Mouse (Mus musculus) forebrain, embryonic 11.5 days (tissue): ENCODE data around the gene Tmem262. TPM values are rescaled to one million over a fixed set of nuclear protein-coding genes. Genes with fewer than 3 reads are reported as not detected.

Experiments used
- ATAC-seq: fragments of 200-750 bp; cut with Nextera tagmentation; replicated peaks from 2 replicates; pipeline ENCODE4 v1.8.0; 2017; ENCODE audit warnings: moderate TSS enrichment; ENCODE audit not compliant: low FRiP score
- DNase-seq: peaks from one replicate; pipeline ENCODE4 v3.0.0-alpha.2; 2017; ENCODE audit warnings: low spot score
- H3K27ac ChIP-seq: fragments of 300-500 bp; sonication (generic); 2 replicates; pipeline ENCODE4 v1.5.1; 2014; ENCODE audit warnings: low read depth, low read length
- H3K27me3 ChIP-seq: fragments of 300-500 bp; sonication (generic); 2 replicates; pipeline ENCODE4 v1.6.1; 2014; ENCODE audit warnings: mild to moderate bottlenecking, low read length, mixed read lengths; ENCODE audit not compliant: control insufficient read depth, insufficient read depth
- H3K36me3 ChIP-seq: fragments of 300-500 bp; sonication (generic); 2 replicates; pipeline ENCODE4 v1.6.1; 2014; ENCODE audit warnings: mild to moderate bottlenecking, low read length, moderate library complexity, mixed read lengths; ENCODE audit not compliant: control insufficient read depth, insufficient read depth
- H3K4me1 ChIP-seq: fragments of 300-500 bp; sonication (generic); replicated peaks from 2 replicates; pipeline ENCODE4 v1.6.1; 2014; ENCODE audit warnings: low read length, mixed read lengths; ENCODE audit not compliant: control insufficient read depth, insufficient read depth
- H3K4me2 ChIP-seq: fragments of 300-500 bp; sonication (generic); 2 replicates; pipeline ENCODE4 v1.6.1; 2014; ENCODE audit warnings: low read depth, mild to moderate bottlenecking, low read length, moderate library complexity, mixed read lengths; ENCODE audit not compliant: severe bottlenecking
- H3K4me3 ChIP-seq: fragments of 300-500 bp; sonication (generic); 2 replicates; pipeline ENCODE4 v1.5.1; 2014; ENCODE audit warnings: low read depth, low read length
- H3K9ac ChIP-seq: fragments of 300-500 bp; sonication (generic); 2 replicates; pipeline ENCODE4 v1.6.1; 2014; ENCODE audit warnings: low read length
- H3K9me3 ChIP-seq: fragments of 300-500 bp; sonication (generic); 2 replicates; pipeline ENCODE4 v1.6.1; 2016; ENCODE audit warnings: low read length, mixed read lengths; ENCODE audit not compliant: control insufficient read depth
- WGBS: fragments of 180-500 bp; shearing (Covaris S2); extraction: QIAGEN DNeasy Blood & Tissue Kit; methylation state at CpG from one replicate; pipeline ENCODE4 v1.1.7; 2014; 5-methylcytosine and 5-hydroxymethylcytosine counted together
- polyA plus RNA-seq: library from polyadenylated mRNA; unstranded; fragments of >200 nt; fragmentation: Nextera tagmentation; extraction: Ambion mirVana; gene quantifications from 2 replicates; pipeline ENCODE4 v1.2.1, GENCODE M21; 2014

The Tmem262 gene
- polyA plus RNA-seq, 1 experiment from 2014 or later = not detected

- Histone ChIP-seq H3K4me2 (peak overlapping the region; percentile 81), H3K27ac (no peak overlapping the region), H3K4me3 (peak overlapping the region; percentile 82), H3K9me3 (no peaks in the 10 kb centered on the region), H3K27me3 (no peaks in the 10 kb centered on the region), H3K9ac (peak overlapping the region; percentile 90), H3K36me3 (peaks cover 20% of the 10 kb centered on the region; the same call in 1 of the 2 replicates), H3K4me1 (peaks cover 14% of the 10 kb centered on the region)
- DNase-seq = no peak
- 57% methylated on average over 4 of the region's 4 CpGs for WGBS
- no peak for ATAC-seq
These were observed 23.1 kb upstream of the Tmem262 start for GRCm38 (mm10) chr19:6056696-6057095.

- Histone ChIP-seq H3K4me2 (peak within 1 kb of the TSS; percentile 81), H3K4me3 (peak within 1 kb of the TSS; percentile 82), H3K4me1 (peaks cover 21% of the 10 kb centered on the region), H3K27ac (peak within 1 kb of the TSS; percentile 48), H3K9ac (peak within 1 kb of the TSS; percentile 90), H3K9me3 (no peaks in the 10 kb centered on the region), H3K36me3 (peaks cover 19% of the 10 kb centered on the region; the same call in 1 of the 2 replicates), H3K27me3 (no peaks in the 10 kb centered on the region)
- ATAC-seq (peak; percentile 90), DNase-seq (peak; percentile 100)
- under 1% methylated on average over 63 of the region's 63 CpGs for whole genome bisulfite sequencing
These were observed 22.3 kb upstream of the Tmem262 start, which contains the start of the genes Mrpl49 and Fau for GRCm38 (mm10) chr19:6057313-6058096. Gene Mrpl49 (minus strand): TSS chr19:6057785. Gene Fau (plus strand): TSS chr19:6057844.

DNA sequence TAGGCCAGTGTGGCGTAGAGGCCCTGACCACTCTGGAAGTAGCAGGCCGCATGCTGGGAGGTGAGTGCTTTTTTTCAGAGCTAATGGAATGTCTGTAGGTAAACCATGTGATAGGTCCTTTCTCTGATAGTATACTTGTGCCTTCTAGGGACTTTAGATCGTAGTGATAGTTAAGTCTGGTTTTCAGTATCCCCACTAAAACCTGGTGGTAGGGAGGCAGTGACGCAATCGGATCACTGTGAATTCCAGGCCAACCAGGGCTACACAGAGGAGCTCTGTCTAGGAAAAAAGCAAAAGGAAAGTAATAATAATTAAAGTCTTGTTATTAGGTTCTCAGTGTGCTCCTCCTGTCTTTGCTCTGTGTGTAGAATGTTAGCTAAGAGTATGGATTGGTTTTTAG, 21.3 kb upstream of the Tmem262 start:
- Histone ChIP-seq H3K36me3 (peaks cover 11% of the 10 kb centered on the region; the same call in 1 of the 2 replicates), H3K4me2 (peak overlapping the region; percentile 81), H3K4me3 (peak overlapping the region; percentile 82), H3K4me1 (peaks cover 24% of the 10 kb centered on the region), H3K9ac (peak overlapping the region; percentile 90), H3K27me3 (no peaks in the 10 kb centered on the region), H3K9me3 (no peaks in the 10 kb centered on the region), H3K27ac (no peak overlapping the region)
- DNase-seq = no peak
- ATAC-seq = no peak
- 44% methylated on average over 5 of the region's 5 CpGs for WGBS

GRCm38 (mm10) chr19:6058966-6059365, 20.9 kb upstream of the Tmem262 start:
- Histone ChIP-seq H3K27ac (no peak overlapping the region), H3K4me2 (peak overlapping the region; percentile 81; the same call in 1 of the 2 replicates), H3K9ac (peak overlapping the region; percentile 90), H3K9me3 (no peaks in the 10 kb centered on the region), H3K4me3 (peak overlapping the region; percentile 82), H3K36me3 (peaks cover 9% of the 10 kb centered on the region; the same call in 1 of the 2 replicates), H3K4me1 (peaks cover 24% of the 10 kb centered on the region), H3K27me3 (no peaks in the 10 kb centered on the region)
- DNase-seq (peak; percentile 47), ATAC-seq (no peak)
- WGBS = 82% methylated on average over 5 of the region's 5 CpGs

DNA sequence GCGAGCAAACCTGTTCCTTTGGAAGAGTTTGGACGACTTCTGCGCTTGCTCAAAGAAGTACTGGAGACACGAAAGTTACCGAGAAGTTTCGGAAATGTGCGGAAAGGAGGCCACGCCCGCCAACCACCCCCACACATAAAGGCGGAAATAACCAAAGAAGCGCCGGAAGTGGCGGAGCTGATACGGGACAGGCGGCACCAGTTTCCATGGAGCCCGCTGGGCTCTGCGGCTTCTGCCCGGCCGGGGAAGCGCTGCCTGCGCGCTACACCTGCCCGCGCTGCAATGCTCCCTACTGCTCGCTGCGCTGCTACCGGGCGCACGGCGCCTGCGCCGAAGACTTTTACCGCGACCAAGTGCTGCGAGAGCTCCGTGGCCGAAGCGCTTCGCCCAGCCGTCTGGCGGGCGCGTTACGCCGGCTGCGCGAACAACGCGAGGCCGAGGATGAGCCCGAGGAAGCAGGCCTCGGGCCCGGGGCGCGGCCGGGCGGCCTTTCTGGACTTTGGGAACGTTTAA, 18.8 kb upstream of the Tmem262 start, which contains the start of gene Znhit2:
Gene Znhit2, plus strand, starts transcription at position 172 of the 513 bp plus-strand sequence.
- Histone ChIP-seq H3K27me3 (no peaks in the 10 kb centered on the region), H3K36me3 (peaks cover 3% of the 10 kb centered on the region; the same call in 1 of the 2 replicates), H3K4me1 (peaks cover 24% of the 10 kb centered on the region), H3K9me3 (no peaks in the 10 kb centered on the region), H3K9ac (peak within 1 kb of the TSS; percentile 95), H3K27ac (peak within 1 kb of the TSS; percentile 93), H3K4me3 (peak within 1 kb of the TSS; percentile 88), H3K4me2 (peak within 1 kb of the TSS; percentile 100)
- peak; percentile 68 for ATAC-seq
- under 1% methylated on average over 58 of the region's 58 CpGs for WGBS
- peak; percentile 92 for DNase-seq

DNA sequence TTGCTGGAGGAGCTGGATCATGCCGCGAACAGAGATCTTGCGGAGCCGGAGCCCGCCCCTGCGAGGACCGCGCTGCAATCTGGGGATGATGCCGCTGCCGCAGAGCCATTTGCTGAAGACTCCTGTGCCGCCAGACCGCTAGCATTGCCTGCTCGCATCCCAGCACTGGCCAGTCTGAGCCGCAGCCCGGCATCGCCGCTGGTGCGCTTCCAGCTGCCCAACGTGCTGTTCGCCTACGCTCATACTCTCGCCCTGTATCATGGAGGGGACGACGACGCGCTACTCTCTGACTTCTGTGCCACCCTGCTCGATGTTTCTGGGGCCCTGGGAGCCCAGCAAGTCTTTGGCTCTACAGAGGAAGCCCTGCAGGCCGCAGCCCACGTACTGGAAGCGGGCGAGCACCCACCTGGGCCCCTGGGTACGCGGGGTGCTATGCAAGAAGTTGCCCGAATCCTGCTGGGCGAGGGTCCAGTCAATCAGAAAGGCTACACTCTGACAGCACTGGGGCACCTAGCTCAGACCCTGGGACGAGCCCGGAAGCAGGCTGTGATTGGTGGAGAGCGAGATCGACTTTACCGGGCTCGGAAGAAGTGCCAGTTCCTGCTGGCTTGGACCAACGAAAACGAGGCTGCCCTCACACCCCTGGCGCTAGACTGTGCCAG, 18.1 kb upstream of the Tmem262 start:
- H3K9me3 ChIP-seq = no peaks in the 10 kb centered on the region
- WGBS = 3% methylated on average over 44 of the region's 44 CpGs
- peak overlapping the region; percentile 88 for H3K4me3 ChIP-seq
- H3K27ac ChIP-seq = peak overlapping the region; percentile 93
- peak overlapping the region; percentile 95 for H3K9ac ChIP-seq
- DNase-seq (peak; percentile 65), ATAC-seq (0 out of 2 replicates have a peak, but pooled peaks have one; percentile 13)
- no peaks in the 10 kb centered on the region for H3K27me3 ChIP-seq
- H3K4me2 ChIP-seq = peak overlapping the region; percentile 100
- H3K4me1 ChIP-seq = peaks cover 23% of the 10 kb centered on the region
- peaks cover 3% of the 10 kb centered on the region; the same call in 1 of the 2 replicates for H3K36me3 ChIP-seq

GRCm38 (mm10) chr19:6062418-6062817, 17.4 kb upstream of the Tmem262 start:
- no peaks in the 10 kb centered on the region for H3K9me3 ChIP-seq
- H3K4me3 ChIP-seq = peak overlapping the region; percentile 88

GRCm38 (mm10) chr19:6063081-6063480, 16.8 kb upstream of the Tmem262 start:
- Histone ChIP-seq H3K9ac (no peak overlapping the region), H3K9me3 (no peaks in the 10 kb centered on the region), H3K27ac (no peak overlapping the region), H3K4me2 (no peak overlapping the region), H3K4me1 (peaks cover 27% of the 10 kb centered on the region), H3K36me3 (peaks cover 3% of the 10 kb centered on the region; the same call in 1 of the 2 replicates), H3K27me3 (no peaks in the 10 kb centered on the region), H3K4me3 (no peak overlapping the region)
- ATAC-seq (no peak), DNase-seq (no peak)
- WGBS = 94% methylated on average over 6 of the region's 6 CpGs

More at GRCm38 (mm10) chr19:6062418-6062817, 17.4 kb upstream of the Tmem262 start:
- peak overlapping the region; percentile 100 for H3K4me2 ChIP-seq
- DNase-seq (peak; percentile 50), ATAC-seq (no peak)
- H3K4me1 ChIP-seq = peaks cover 26% of the 10 kb centered on the region
- H3K36me3 ChIP-seq = peaks cover 3% of the 10 kb centered on the region; the same call in 1 of the 2 replicates
- WGBS = 80% methylated on average over 5 of the region's 5 CpGs
- no peak overlapping the region for H3K9ac ChIP-seq
- H3K27me3 ChIP-seq = no peaks in the 10 kb centered on the region
- H3K27ac ChIP-seq = peak overlapping the region; percentile 93; the same call in 1 of the 2 replicates
